Mouse (Mus musculus) kidney, postnatal 0 days (tissue): ENCODE measurements around the gene Lhfp. TPM values are rescaled to one million over a fixed set of nuclear protein-coding genes. Genes with fewer than 3 reads are reported as not detected.
A peak's percentile ranks its signal among the peaks of the same experiment; 100 is the strongest.

Source experiments
- ATAC-seq: fragments of 200-750 bp; cut with Nextera tagmentation; replicated peaks from 2 replicates; pipeline ENCODE4 v1.8.0; 2017; ENCODE audit warnings: low read depth, moderate number of reproducible peaks, moderate TSS enrichment, moderate library complexity; ENCODE audit not compliant: low FRiP score
- DNase-seq: peaks from one replicate; pipeline ENCODE4 v3.0.0-alpha.2; 2016; ENCODE audit warnings: low spot score
- H3K27ac ChIP-seq: fragments of 300-500 bp; sonication (generic); 2 replicates; pipeline ENCODE4 v1.5.1; 2014; ENCODE audit warnings: mild to moderate bottlenecking
- H3K27me3 ChIP-seq: fragments of 300-500 bp; sonication (generic); 2 replicates; pipeline ENCODE4 v1.6.1; 2014; ENCODE audit warnings: low read length, mixed read lengths; ENCODE audit not compliant: insufficient read depth
- H3K36me3 ChIP-seq: fragments of 300-500 bp; sonication (generic); 2 replicates; pipeline ENCODE4 v1.6.1; 2014; ENCODE audit warnings: low read length, mixed read lengths; ENCODE audit not compliant: insufficient read depth
- H3K4me1 ChIP-seq: fragments of 300-500 bp; sonication (generic); replicated peaks from 2 replicates; pipeline ENCODE4 v1.6.1; 2014; ENCODE audit warnings: antibody characterized with exemption, low read length, mixed read lengths; ENCODE audit not compliant: insufficient read depth
- H3K4me2 ChIP-seq: fragments of 300-500 bp; sonication (generic); 2 replicates; pipeline ENCODE4 v1.6.1; 2014; ENCODE audit warnings: mild to moderate bottlenecking, low read length, moderate library complexity, mixed read lengths
- H3K4me3 ChIP-seq: fragments of 300-500 bp; sonication (generic); replicated peaks from 2 replicates; pipeline ENCODE4 v1.5.1; 2014; ENCODE audit warnings: low read depth, low read length
- H3K9ac ChIP-seq: fragments of 300-500 bp; sonication (generic); 2 replicates; pipeline ENCODE4 v1.6.1; 2014; ENCODE audit warnings: low read depth, low read length
- H3K9me3 ChIP-seq: fragments of 300-500 bp; sonication (generic); replicated peaks from 2 replicates; pipeline ENCODE4 v1.6.1; 2016; ENCODE audit warnings: low read length, inconsistent platforms, mixed read lengths
- CTCF ChIP-seq: IDR thresholded peaks from 2 replicates; pipeline ENCODE4 v1.5.1; 2016; ENCODE audit warnings: antibody characterized with exemption, low read depth, mild to moderate bottlenecking, moderate library complexity
- WGBS: fragments of 180-500 bp; shearing (Covaris S2); extraction: QIAGEN DNeasy Blood & Tissue Kit; methylation state at CpG from one replicate; pipeline ENCODE4 v1.1.7; 2014; 5-methylcytosine and 5-hydroxymethylcytosine counted together
- polyA plus RNA-seq: library from polyadenylated mRNA; unstranded; fragments of >200 nt; fragmentation: Nextera tagmentation; extraction: Ambion mirVana; gene quantifications from 2 replicates; pipeline ENCODE4 v1.2.1, GENCODE M21; 2015

The Lhfp gene
- polyA plus RNA-seq, 1 experiment from 2014 or later = 161 TPM

GRCm38 (mm10) chr3:53119978-53120377 is 78.7 kb downstream of the Lhfp start:
- Histone ChIP-seq H3K9me3 (no peaks in the 10 kb centered on the region), H3K4me2 (no peak overlapping the region), H3K4me1 (no peaks in the 10 kb centered on the region), H3K27ac (no peak overlapping the region), H3K36me3 (no peaks in the 10 kb centered on the region), H3K9ac (no peak overlapping the region), H3K27me3 (no peaks in the 10 kb centered on the region), H3K4me3 (no peak overlapping the region)
- no peak for TF ChIP-seq CTCF
- DNase-seq (no peak), ATAC-seq (no peak)
- WGBS = 94% methylated on average over 6 of the region's 6 CpGs

DNA sequence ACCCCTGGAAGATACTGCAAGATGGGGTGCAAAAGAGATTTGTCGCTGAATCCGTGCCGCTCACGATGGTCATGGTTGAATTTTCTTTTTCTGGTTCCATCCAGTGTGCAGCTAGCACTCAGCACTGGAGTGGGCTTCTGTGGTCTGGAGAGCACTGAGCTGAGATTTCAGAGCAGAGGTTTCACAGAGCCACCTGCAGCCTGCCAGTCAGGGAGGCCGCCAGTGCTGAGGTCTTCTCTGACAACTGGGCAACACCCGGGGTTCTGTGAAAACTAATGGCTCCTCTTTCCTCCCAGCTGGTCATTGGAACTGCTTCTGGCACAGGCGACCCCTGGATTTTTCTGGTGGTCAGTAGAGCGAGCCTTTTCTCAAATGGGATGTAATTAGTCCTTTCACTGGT is 84.2 kb downstream of the Lhfp start:
- WGBS = 48% methylated on average over 8 of the region's 8 CpGs
- Histone ChIP-seq H3K27me3 (no peaks in the 10 kb centered on the region), H3K9me3 (no peaks in the 10 kb centered on the region), H3K4me1 (no peaks in the 10 kb centered on the region), H3K4me2 (no peak overlapping the region), H3K9ac (no peak overlapping the region), H3K36me3 (no peaks in the 10 kb centered on the region), H3K4me3 (no peak overlapping the region), H3K27ac (no peak overlapping the region)
- no peak for TF ChIP-seq CTCF
- peak; percentile 76 for DNase-seq
- no peak; the same call in 1 of the 2 replicates for ATAC-seq

DNA sequence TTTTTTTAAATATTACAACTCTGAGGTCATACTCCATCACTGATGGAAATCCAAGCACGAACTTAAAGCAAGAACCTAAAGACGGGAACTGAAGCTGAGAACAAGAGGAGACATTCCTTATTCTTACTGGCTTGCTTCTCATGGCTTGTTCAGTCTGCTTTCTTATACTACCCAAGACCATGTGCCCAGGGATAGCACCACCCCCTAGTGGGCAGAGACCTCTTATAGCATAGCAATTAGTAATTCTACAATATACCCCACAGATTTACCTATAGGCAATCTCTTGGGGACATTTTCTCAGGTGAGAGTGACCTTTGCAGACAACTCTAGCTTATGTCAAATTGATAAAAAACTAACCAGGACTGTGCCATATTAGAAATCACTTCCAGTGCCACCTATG is 97.5 kb downstream of the Lhfp start:
- 0 out of 2 replicates have a peak, but pooled peaks cover 2% of the 10 kb centered on the region for H3K4me1 ChIP-seq
- peak; percentile 57 for TF ChIP-seq CTCF
- H3K36me3 ChIP-seq = no peaks in the 10 kb centered on the region
- H3K9me3 ChIP-seq = no peaks in the 10 kb centered on the region
- H3K9ac ChIP-seq = no peak overlapping the region
- H3K27ac ChIP-seq = no peak overlapping the region
- WGBS = 90% methylated on average over 2 of the region's 2 CpGs
- ATAC-seq (no peak), DNase-seq (no peak)
- H3K4me3 ChIP-seq = no peak overlapping the region
- no peak overlapping the region for H3K4me2 ChIP-seq
- no peaks in the 10 kb centered on the region for H3K27me3 ChIP-seq

GRCm38 (mm10) chr3:53139205-53139604 is 97.9 kb downstream of the Lhfp start:
- no peak for ATAC-seq
- no peak for TF ChIP-seq CTCF
- no peak overlapping the region for H3K9ac ChIP-seq

DNA sequence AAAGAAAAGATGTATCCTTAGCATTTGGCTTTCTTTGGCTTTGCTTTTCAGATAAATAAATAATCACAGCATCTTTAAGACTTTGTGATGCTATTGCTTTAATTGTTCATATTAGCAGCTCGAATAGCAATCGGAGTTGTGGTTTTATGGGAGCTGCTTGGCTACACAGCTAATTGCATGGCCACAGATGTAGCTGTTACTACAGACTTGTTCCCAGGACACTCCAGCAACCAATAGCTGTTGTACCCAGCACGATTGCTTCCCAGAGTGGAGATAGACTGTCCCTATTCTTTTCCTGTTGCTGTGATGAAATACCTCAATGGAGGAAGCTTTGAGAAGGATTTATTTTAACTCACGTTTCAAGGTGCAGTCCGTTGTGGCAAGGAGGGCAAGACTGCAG is 98.3 kb downstream of the Lhfp start:
- H3K9me3 ChIP-seq = no peaks in the 10 kb centered on the region
- no peak overlapping the region for H3K27ac ChIP-seq
- H3K36me3 ChIP-seq = no peaks in the 10 kb centered on the region
- WGBS = 72% methylated on average over 5 of the region's 5 CpGs
- DNase-seq (no peak), ATAC-seq (no peak)
- H3K4me2 ChIP-seq = no peak overlapping the region
- no peak overlapping the region for H3K9ac ChIP-seq
- H3K27me3 ChIP-seq = no peaks in the 10 kb centered on the region
- no peak overlapping the region for H3K4me3 ChIP-seq
- H3K4me1 ChIP-seq = 0 out of 2 replicates have a peak, but pooled peaks cover 2% of the 10 kb centered on the region
- no peak for TF ChIP-seq CTCF

More at GRCm38 (mm10) chr3:53139205-53139604, 97.9 kb downstream of the Lhfp start:
- no peak overlapping the region for H3K4me3 ChIP-seq
- H3K9me3 ChIP-seq = no peaks in the 10 kb centered on the region
- H3K36me3 ChIP-seq = no peaks in the 10 kb centered on the region
- H3K27me3 ChIP-seq = no peaks in the 10 kb centered on the region
- H3K4me1 ChIP-seq = 0 out of 2 replicates have a peak, but pooled peaks cover 2% of the 10 kb centered on the region
- H3K4me2 ChIP-seq = no peak overlapping the region
- DNase-seq = no peak
- no peak overlapping the region for H3K27ac ChIP-seq

DNA sequence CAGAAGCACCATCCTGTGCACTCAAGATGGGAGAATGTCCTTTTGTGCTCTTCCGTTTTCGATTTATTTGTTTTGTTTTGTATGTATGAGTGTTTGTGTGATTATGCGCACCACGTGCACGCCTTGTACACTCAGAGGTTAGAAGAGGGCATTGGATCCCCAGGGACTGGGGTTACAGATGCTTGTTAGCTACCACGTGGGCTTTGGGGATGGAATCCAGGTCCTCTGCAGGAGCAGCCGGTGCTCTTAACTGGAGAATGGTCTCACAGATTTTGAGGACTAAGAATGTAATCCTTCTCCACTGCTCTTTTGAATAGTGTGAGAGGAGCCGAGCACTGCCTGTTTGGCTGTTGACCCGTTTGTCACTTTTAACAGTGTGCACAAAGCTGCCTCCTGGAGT is 101.2 kb downstream of the Lhfp start:
- 0 out of 2 replicates have a peak, but pooled peaks cover 2% of the 10 kb centered on the region for H3K4me1 ChIP-seq
- ATAC-seq = no peak
- H3K36me3 ChIP-seq = no peaks in the 10 kb centered on the region
- no peak overlapping the region for H3K4me2 ChIP-seq
- WGBS = 80% methylated on average over 9 of the region's 9 CpGs
- H3K27me3 ChIP-seq = no peaks in the 10 kb centered on the region
- no peak overlapping the region for H3K4me3 ChIP-seq
- TF ChIP-seq CTCF = no peak
- no peak for DNase-seq
- H3K27ac ChIP-seq = no peak overlapping the region
- no peaks in the 10 kb centered on the region for H3K9me3 ChIP-seq
- H3K9ac ChIP-seq = no peak overlapping the region

GRCm38 (mm10) chr3:53145526-53145925 is 104.2 kb downstream of the Lhfp start:
- H3K4me3 ChIP-seq = no peak overlapping the region
- H3K4me1 ChIP-seq = 0 out of 2 replicates have a peak, but pooled peaks cover 2% of the 10 kb centered on the region
- ATAC-seq (no peak), DNase-seq (no peak)
- H3K9ac ChIP-seq = no peak overlapping the region
- H3K36me3 ChIP-seq = no peaks in the 10 kb centered on the region
- no peaks in the 10 kb centered on the region for H3K27me3 ChIP-seq
- TF ChIP-seq CTCF = no peak
- H3K9me3 ChIP-seq = no peaks in the 10 kb centered on the region
- H3K27ac ChIP-seq = no peak overlapping the region
- WGBS = 68% methylated on average over 2 of the region's 2 CpGs
- H3K4me2 ChIP-seq = no peak overlapping the region
